ENCODE assay signal across 8 mouse cellular contexts in genomic region chr9:46012091-46013008, GRCm38 (mm10). TPM values are rescaled to one million over a fixed set of nuclear protein-coding genes. Genes with fewer than 3 reads are reported as not detected.
DNase-seq lines count a peak whose midpoint lies in the region; ATAC-seq and TF ChIP-seq lines count a peak whose summit lies in the region.

Gene Pafah1b2 (minus strand): TSS chr9:46012690.
Gene Sik3 (plus strand): TSS chr9:46012820.

- peak; percentile 84 for ATAC-seq in embryonic facial prominence, embryonic 11.5 days (replicated peaks; ENCODE audit: insufficient number of reproducible peaks, low FRiP score, low TSS enrichment, low read depth)
- peak; percentile 63 for ATAC-seq in granulocyte monocyte progenitor cell, adult 5-6 weeks (replicated peaks; ENCODE audit: poor library complexity, severe bottlenecking)
- ATAC-seq in intestine, postnatal 0 days, result peak; percentile 81
- peak; percentile 91 for ATAC-seq in midbrain, embryonic 11.5 days (ENCODE audit: low FRiP score)

- DNase-seq in adrenal gland, postnatal 25 days, result peak; percentile 97
- DNase-seq in embryonic facial prominence, embryonic 11.5 days (ENCODE audit: low spot score), result peak; percentile 96
- DNase-seq in left cerebral cortex, postnatal 4 days, result peak; percentile 96
- DNase-seq in midbrain, embryonic 11.5 days (ENCODE audit: low spot score, missing footprints), result peak; percentile 99
- DNase-seq in right cerebral cortex, postnatal 4 days, result peak; percentile 93
- DNase-seq in yolk sac, embryonic 10.5 days (ENCODE audit: low spot score), result peak; percentile 93

- peak within 1 kb of the TSS; percentile 81 for H3K4me2 ChIP-seq in embryonic facial prominence, embryonic 11.5 days (ENCODE audit: low read depth, low read length)
- H3K4me2 ChIP-seq in intestine, postnatal 0 days (replicated peaks; ENCODE audit: low read depth), result peak within 1 kb of the TSS; percentile 86
- peak within 1 kb of the TSS; percentile 69 for H3K4me2 ChIP-seq in midbrain, embryonic 11.5 days

- peak within 1 kb of the TSS; percentile 94 for H3K9ac ChIP-seq in embryonic facial prominence, embryonic 11.5 days (replicated peaks; ENCODE audit: low read length)
- peak within 1 kb of the TSS; percentile 99 for H3K9ac ChIP-seq in intestine, postnatal 0 days (ENCODE audit: low read depth, low read length)
- H3K9ac ChIP-seq in midbrain, embryonic 11.5 days (ENCODE audit: low read length), result peak within 1 kb of the TSS; percentile 87

- 3% methylated on average over 69 of the region's 78 CpGs for WGBS in embryonic facial prominence, embryonic 11.5 days
- WGBS in intestine, postnatal 0 days, result 3% methylated on average over 55 of the region's 78 CpGs
- 4% methylated on average over 52 of the region's 78 CpGs for WGBS in midbrain, embryonic 11.5 days

- intact Hi-C loops in left cerebral cortex, postnatal 4 days (cut with DNase I), result loop anchor here (2.0 kb wide), 1 partner anchor 28 kb away; no protein-coding TSS in a partner anchor

- no peaks in the 10 kb centered on the region for H3K9me3 ChIP-seq in embryonic facial prominence, embryonic 11.5 days (replicated peaks; ENCODE audit: control insufficient read depth, low read length)
- H3K9me3 ChIP-seq in intestine, postnatal 0 days (ENCODE audit: control insufficient read depth), result no peaks in the 10 kb centered on the region
- no peaks in the 10 kb centered on the region for H3K9me3 ChIP-seq in midbrain, embryonic 11.5 days (ENCODE audit: control insufficient read depth, low read length)

- TF ChIP-seq CTCF in intestine, postnatal 0 days (IDR thresholded peaks at IDR 0.05; ENCODE audit: low read depth), result peak; percentile 91

- no peaks in the 10 kb centered on the region for H3K27me3 ChIP-seq in embryonic facial prominence, embryonic 11.5 days (ENCODE audit: control insufficient read depth, insufficient read depth, low read length)
- no peaks in the 10 kb centered on the region for H3K27me3 ChIP-seq in intestine, postnatal 0 days (replicated peaks; ENCODE audit: control insufficient read depth, insufficient read depth, low read length)
- H3K27me3 ChIP-seq in midbrain, embryonic 11.5 days (ENCODE audit: control insufficient read depth, insufficient read depth, low read length), result no peaks in the 10 kb centered on the region

- no peaks in the 10 kb centered on the region for H3K36me3 ChIP-seq in embryonic facial prominence, embryonic 11.5 days (replicated peaks; ENCODE audit: control insufficient read depth, insufficient read depth, low read depth, low read length)
- no peaks in the 10 kb centered on the region for H3K36me3 ChIP-seq in intestine, postnatal 0 days (ENCODE audit: control insufficient read depth, insufficient read depth)
- H3K36me3 ChIP-seq in midbrain, embryonic 11.5 days (ENCODE audit: control insufficient read depth, insufficient read depth, low read length), result no peaks in the 10 kb centered on the region

- H3K4me3 ChIP-seq in embryonic facial prominence, embryonic 11.5 days (ENCODE audit: low read depth, low read length), result peak within 1 kb of the TSS; percentile 90
- peak within 1 kb of the TSS; percentile 98 for H3K4me3 ChIP-seq in intestine, postnatal 0 days (ENCODE audit: low read depth, low read length)
- H3K4me3 ChIP-seq in midbrain, embryonic 11.5 days (ENCODE audit: low read depth, low read length), result peak within 1 kb of the TSS; percentile 59

- peak within 1 kb of the TSS; percentile 86 for H3K27ac ChIP-seq in embryonic facial prominence, embryonic 11.5 days (replicated peaks; ENCODE audit: low read depth, low read length)
- H3K27ac ChIP-seq in intestine, postnatal 0 days (ENCODE audit: low read depth, low read length), result peak within 1 kb of the TSS; percentile 95
- H3K27ac ChIP-seq in midbrain, embryonic 11.5 days (ENCODE audit: low read depth, low read length), result peak within 1 kb of the TSS; percentile 46

- peaks cover 3% of the 10 kb centered on the region; the same call in 1 of the 2 replicates for H3K4me1 ChIP-seq in embryonic facial prominence, embryonic 11.5 days (ENCODE audit: control insufficient read depth, insufficient read depth, low read length)
- peaks cover 27% of the 10 kb centered on the region for H3K4me1 ChIP-seq in intestine, postnatal 0 days (replicated peaks; ENCODE audit: control insufficient read depth, insufficient read depth, low read length)
- H3K4me1 ChIP-seq in midbrain, embryonic 11.5 days (ENCODE audit: control insufficient read depth, insufficient read depth, low read length), result peaks cover 24% of the 10 kb centered on the region

RNA-seq across cellular contexts. Expression of gene Pafah1b2, which starts in this region (rescaled TPM):
- 112 and 146 TPM in 2 replicates for total RNA-seq in adrenal gland, postnatal 25 days (2021)
- 227 and 229 TPM in 2 replicates for polyA plus RNA-seq in embryonic facial prominence, embryonic 11.5 days (2014; fragmentation: Nextera tagmentation; extraction: Ambion mirVana)
- total RNA-seq in granulocyte monocyte progenitor cell, adult 5-6 weeks (2014; fragmentation: Nextera tagmentation), result 30.6 and 32.3 TPM in 2 replicates
- 88.9 and 95.7 TPM in 2 replicates for total RNA-seq in granulocyte monocyte progenitor cell, adult 5-6 weeks (2017)
- polyA plus RNA-seq in intestine, postnatal 0 days (2015; fragmentation: Nextera tagmentation; extraction: Ambion mirVana), result 78.1 and 78.2 TPM in 2 replicates
- 100 to 1,000 TPM; 262 to 267 TPM for total RNA-seq in left cerebral cortex, postnatal 4 days (2021)
- polyA plus RNA-seq in midbrain, embryonic 11.5 days (2014; fragmentation: Nextera tagmentation; extraction: Ambion mirVana), result 274 and 275 TPM in 2 replicates

RNA-seq across cellular contexts. Expression of gene Sik3, which starts in this region (rescaled TPM):
- total RNA-seq in adrenal gland, postnatal 25 days (2021), result 57.3 and 63.2 TPM in 2 replicates
- 6.9 and 8.2 TPM in 2 replicates for polyA plus RNA-seq in embryonic facial prominence, embryonic 11.5 days (2014; fragmentation: Nextera tagmentation; extraction: Ambion mirVana)
- 35.8 and 59.8 TPM in 2 replicates for total RNA-seq in granulocyte monocyte progenitor cell, adult 5-6 weeks (2014; fragmentation: Nextera tagmentation)
- total RNA-seq in granulocyte monocyte progenitor cell, adult 5-6 weeks (2017), result 12.7 and 16.5 TPM in 2 replicates
- polyA plus RNA-seq in intestine, postnatal 0 days (2015; fragmentation: Nextera tagmentation; extraction: Ambion mirVana), result 7.4 and 10.0 TPM in 2 replicates
- total RNA-seq in left cerebral cortex, postnatal 4 days (2021), result 10 to 100 TPM; 54.6 to 56.9 TPM
- 8.7 and 8.9 TPM in 2 replicates for polyA plus RNA-seq in midbrain, embryonic 11.5 days (2014; fragmentation: Nextera tagmentation; extraction: Ambion mirVana)

Comparison
In these comparisons a context has a peak if more than half of its experiments do, and no peak if none do; other contexts are left out.
1. Peak in every context shown above with its lines: DNase-seq, ATAC-seq, H3K4me3 ChIP-seq and H3K27ac ChIP-seq.